Mouse (Mus musculus): ENCODE measurements around the gene Smim5. TPM values are rescaled to one million over a fixed set of nuclear protein-coding genes. Genes with fewer than 3 reads are reported as not detected.
A peak's percentile ranks its signal among the peaks of the same experiment; 100 is the strongest.
"Not testable (repeated sequence)": the region's sequence is repeated elsewhere in the genome, so short reads cannot be mapped to it uniquely, and the experiment has no call there.

Gene Smim5
- polyA plus RNA-seq (2014; fragmentation: Nextera tagmentation; extraction: Ambion mirVana): 16.5 and 20.2 TPM in 2 replicates

DNA sequence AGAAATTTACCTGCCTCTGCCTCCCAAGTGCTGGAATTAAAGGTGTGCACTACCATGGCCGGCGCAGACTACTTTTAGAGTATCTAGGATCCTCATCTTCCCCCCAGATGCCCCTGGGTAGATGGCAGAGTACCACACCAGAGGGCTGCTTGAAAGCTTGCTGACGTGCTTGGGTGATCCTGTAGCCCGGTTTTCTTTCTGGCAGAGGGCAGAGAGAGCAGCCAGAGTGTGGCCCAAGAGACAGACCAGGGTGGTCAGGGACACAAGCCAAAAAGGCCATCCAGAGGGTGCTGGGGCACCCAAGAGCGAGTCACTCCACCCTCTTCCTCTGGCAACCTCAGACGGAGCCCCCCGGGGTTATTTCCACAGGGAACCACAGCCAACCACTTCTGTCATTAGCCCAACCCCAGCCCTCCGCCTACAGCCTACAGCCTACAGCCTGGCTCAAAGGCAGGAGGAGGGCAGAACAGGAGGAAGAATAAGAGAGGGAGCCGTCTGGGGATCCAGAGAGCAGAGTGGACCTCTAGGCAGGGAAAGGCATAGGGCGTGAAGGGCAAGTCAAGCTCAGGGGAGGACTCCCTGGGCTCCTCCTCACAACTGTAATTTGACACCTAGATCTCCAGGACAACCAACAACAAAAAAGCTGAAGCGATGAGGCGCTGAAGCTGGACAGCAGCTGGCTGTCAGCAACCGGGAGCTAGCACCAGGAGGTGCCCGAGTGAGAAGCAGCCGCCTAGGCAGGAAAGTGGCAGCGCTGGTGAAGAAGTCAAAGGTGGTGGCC lies at the start of gene Smim5:
Gene Smim5, plus strand, starts transcription at position 481 of the 781 bp plus-strand sequence.
- H3K9ac ChIP-seq (ENCODE audit: low read depth, low read length): 0 out of 2 replicates have a peak within 1 kb of the TSS, but pooled peaks have one; percentile 14
- no peaks in the 10 kb centered on the region for H3K9me3 ChIP-seq (ENCODE audit: control insufficient read depth, low read length)
- peak; percentile 90 for DNase-seq (ENCODE audit: low spot score)
- WGBS: 21% methylated on average over 16 of the region's 16 CpGs
- no peaks in the 10 kb centered on the region for H3K27me3 ChIP-seq (replicated peaks; ENCODE audit: control insufficient read depth, insufficient read depth, low read length)
- peak; percentile 59 for ATAC-seq (ENCODE audit: low read depth)
- H3K4me1 ChIP-seq (ENCODE audit: control insufficient read depth, insufficient read depth, low read length): peaks cover 36% of the 10 kb centered on the region
- no peak within 1 kb of the TSS for H3K4me3 ChIP-seq (ENCODE audit: low read depth, low read length)
- peaks cover 21% of the 10 kb centered on the region for H3K36me3 ChIP-seq (ENCODE audit: control insufficient read depth, insufficient read depth, low read length)
- H3K27ac ChIP-seq (replicated peaks; ENCODE audit: low read depth, low read length): peak within 1 kb of the TSS; percentile 54
- peak within 1 kb of the TSS; percentile 0; the same call in 1 of the 2 replicates for H3K4me2 ChIP-seq (ENCODE audit: low read depth, low read length)

DNA sequence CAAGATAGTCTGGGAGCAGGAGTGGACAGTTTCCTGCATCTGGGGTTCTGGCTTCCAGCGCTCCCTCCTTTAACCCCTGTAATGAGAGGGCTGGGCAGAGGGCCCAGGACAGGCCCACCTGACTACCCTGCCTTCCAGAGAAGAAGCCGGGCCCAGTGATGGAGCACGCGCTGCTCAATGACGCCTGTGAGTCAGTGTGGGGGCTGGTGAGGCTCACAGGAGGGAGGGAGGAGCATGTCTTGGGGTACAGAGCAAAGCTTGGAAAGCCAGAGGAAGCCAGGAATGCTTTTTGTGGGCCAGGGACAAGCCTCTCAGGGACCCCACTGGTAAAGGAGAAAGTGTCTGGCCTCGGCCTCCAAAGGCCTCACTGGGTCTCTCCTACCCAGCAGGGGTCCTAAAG lies 45.1 kb upstream of the Smim5 start:
- H3K4me3 ChIP-seq (ENCODE audit: low read depth, low read length): no peak overlapping the region
- 82% methylated on average over 6 of the region's 6 CpGs for WGBS
- ATAC-seq (ENCODE audit: low read depth): no peak
- H3K4me1 ChIP-seq (ENCODE audit: control insufficient read depth, insufficient read depth, low read length): peaks cover 6% of the 10 kb centered on the region; the same call in 1 of the 2 replicates
- no peaks in the 10 kb centered on the region for H3K9me3 ChIP-seq (ENCODE audit: control insufficient read depth, low read length)
- no peak overlapping the region for H3K9ac ChIP-seq (ENCODE audit: low read depth, low read length)
- no peak for DNase-seq (ENCODE audit: low spot score)
- peaks cover 24% of the 10 kb centered on the region for H3K27me3 ChIP-seq (replicated peaks; ENCODE audit: control insufficient read depth, insufficient read depth, low read length)
- no peak overlapping the region for H3K4me2 ChIP-seq (ENCODE audit: low read depth, low read length)
- 0 out of 2 replicates have a peak, but pooled peaks cover 3% of the 10 kb centered on the region for H3K36me3 ChIP-seq (ENCODE audit: control insufficient read depth, insufficient read depth, low read length)
- no peak overlapping the region for H3K27ac ChIP-seq (replicated peaks; ENCODE audit: low read depth, low read length)

DNA sequence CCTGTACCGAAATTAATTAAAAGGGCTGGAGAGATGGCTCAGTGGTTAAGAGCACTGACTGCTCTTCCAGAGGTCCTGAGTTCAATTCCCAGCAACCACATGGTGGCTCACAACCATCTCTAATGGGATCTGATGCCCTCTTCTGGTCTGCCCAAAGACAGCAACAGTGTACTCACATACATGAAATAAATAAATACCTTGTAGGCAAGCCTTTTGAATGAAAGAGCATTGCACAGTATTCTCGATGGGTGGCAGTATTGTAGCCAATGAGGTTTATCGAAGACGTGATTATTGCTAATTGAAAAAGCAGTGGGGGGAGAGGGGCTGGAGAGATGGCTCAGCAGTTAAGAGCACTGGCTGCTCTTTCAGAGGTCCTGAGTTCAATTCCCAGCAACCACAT lies 42.6 kb upstream of the Smim5 start:
- not testable (repeated sequence) for H3K9ac ChIP-seq (ENCODE audit: low read depth, low read length); H3K4me2 ChIP-seq (ENCODE audit: low read depth, low read length); H3K4me3 ChIP-seq (ENCODE audit: low read depth, low read length); ATAC-seq (ENCODE audit: low read depth); H3K36me3 ChIP-seq (ENCODE audit: control insufficient read depth, insufficient read depth, low read length); H3K9me3 ChIP-seq (ENCODE audit: control insufficient read depth, low read length); H3K4me1 ChIP-seq (ENCODE audit: control insufficient read depth, insufficient read depth, low read length); H3K27ac ChIP-seq (replicated peaks; ENCODE audit: low read depth, low read length); DNase-seq (ENCODE audit: low spot score)
- 90% methylated on average over 4 of the region's 4 CpGs for WGBS
- H3K27me3 ChIP-seq (replicated peaks; ENCODE audit: control insufficient read depth, insufficient read depth, low read length): peaks cover 49% of the 10 kb centered on the region

DNA sequence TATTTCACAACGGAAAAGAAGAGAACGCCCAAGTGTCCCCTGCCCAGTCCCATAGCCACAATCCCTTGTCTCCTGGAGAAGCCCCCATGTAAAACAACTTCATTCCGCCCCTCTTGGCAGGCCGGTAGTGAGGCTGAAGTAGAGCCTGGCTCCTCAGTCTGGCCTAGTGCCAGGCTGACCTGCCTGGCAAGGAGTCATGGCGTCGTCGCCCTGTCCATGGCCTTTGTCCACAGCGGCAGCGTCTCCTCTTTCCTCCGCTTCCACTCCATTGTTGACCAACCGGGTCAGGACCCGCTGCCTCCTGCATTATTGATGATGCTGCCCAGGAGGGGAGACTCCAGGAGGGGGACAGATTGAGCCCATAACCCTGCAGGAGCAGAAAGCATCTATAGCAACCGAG lies 41.8 kb upstream of the Smim5 start:
- H3K4me2 ChIP-seq (ENCODE audit: low read depth, low read length): no peak overlapping the region

DNA sequence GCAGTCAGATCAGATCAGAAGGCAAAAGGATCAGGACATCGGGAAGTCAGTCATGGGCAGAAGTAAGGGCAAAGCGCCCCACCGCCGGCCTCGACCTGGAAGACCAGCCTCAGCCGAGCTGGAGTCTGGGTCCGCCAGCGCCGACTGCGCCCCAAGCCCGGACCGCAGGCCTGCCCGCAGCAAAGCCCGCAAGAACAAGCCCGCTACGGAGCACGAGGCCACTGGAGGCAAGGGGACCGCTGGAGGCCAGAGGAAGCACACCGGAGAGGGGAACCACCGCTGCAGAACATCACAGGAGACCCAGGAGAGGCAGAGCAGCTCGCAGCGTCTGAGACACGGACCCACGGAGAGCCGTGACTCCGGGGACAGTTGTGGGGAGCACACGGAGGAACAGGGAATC lies 41.4 kb upstream of the Smim5 start, which contains the start of gene Myo15b:
Gene Myo15b, plus strand, starts transcription at position 53 of the 400 bp plus-strand sequence.
- DNase-seq (ENCODE audit: low spot score): no peak
- H3K27ac ChIP-seq (replicated peaks; ENCODE audit: low read depth, low read length): no peak within 1 kb of the TSS
- no peak for ATAC-seq (ENCODE audit: low read depth)
- 8% methylated on average over 22 of the region's 27 CpGs for WGBS
- peak within 1 kb of the TSS; percentile 62 for H3K4me2 ChIP-seq (ENCODE audit: low read depth, low read length)
- no peaks in the 10 kb centered on the region for H3K36me3 ChIP-seq (ENCODE audit: control insufficient read depth, insufficient read depth, low read length)
- peaks cover 6% of the 10 kb centered on the region; the same call in 1 of the 2 replicates for H3K4me1 ChIP-seq (ENCODE audit: control insufficient read depth, insufficient read depth, low read length)
- H3K9ac ChIP-seq (ENCODE audit: low read depth, low read length): peak within 1 kb of the TSS; percentile 51
- no peaks in the 10 kb centered on the region for H3K9me3 ChIP-seq (ENCODE audit: control insufficient read depth, low read length)
- H3K4me3 ChIP-seq (ENCODE audit: low read depth, low read length): peak within 1 kb of the TSS; percentile 41
- peaks cover 49% of the 10 kb centered on the region for H3K27me3 ChIP-seq (replicated peaks; ENCODE audit: control insufficient read depth, insufficient read depth, low read length)

More for the DNA sequence above, 41.8 kb upstream of the Smim5 start:
- peaks cover 49% of the 10 kb centered on the region for H3K27me3 ChIP-seq (replicated peaks; ENCODE audit: control insufficient read depth, insufficient read depth, low read length)
- peaks cover 6% of the 10 kb centered on the region; the same call in 1 of the 2 replicates for H3K4me1 ChIP-seq (ENCODE audit: control insufficient read depth, insufficient read depth, low read length)
- no peak overlapping the region for H3K9ac ChIP-seq (ENCODE audit: low read depth, low read length)
- DNase-seq (ENCODE audit: low spot score) (no peak), ATAC-seq (ENCODE audit: low read depth) (no peak)
- no peaks in the 10 kb centered on the region for H3K9me3 ChIP-seq (ENCODE audit: control insufficient read depth, low read length)
- 58% methylated on average over 13 of the region's 13 CpGs for WGBS
- H3K4me3 ChIP-seq (ENCODE audit: low read depth, low read length): no peak overlapping the region
- no peak overlapping the region for H3K27ac ChIP-seq (replicated peaks; ENCODE audit: low read depth, low read length)
- no peaks in the 10 kb centered on the region for H3K36me3 ChIP-seq (ENCODE audit: control insufficient read depth, insufficient read depth, low read length)

DNA sequence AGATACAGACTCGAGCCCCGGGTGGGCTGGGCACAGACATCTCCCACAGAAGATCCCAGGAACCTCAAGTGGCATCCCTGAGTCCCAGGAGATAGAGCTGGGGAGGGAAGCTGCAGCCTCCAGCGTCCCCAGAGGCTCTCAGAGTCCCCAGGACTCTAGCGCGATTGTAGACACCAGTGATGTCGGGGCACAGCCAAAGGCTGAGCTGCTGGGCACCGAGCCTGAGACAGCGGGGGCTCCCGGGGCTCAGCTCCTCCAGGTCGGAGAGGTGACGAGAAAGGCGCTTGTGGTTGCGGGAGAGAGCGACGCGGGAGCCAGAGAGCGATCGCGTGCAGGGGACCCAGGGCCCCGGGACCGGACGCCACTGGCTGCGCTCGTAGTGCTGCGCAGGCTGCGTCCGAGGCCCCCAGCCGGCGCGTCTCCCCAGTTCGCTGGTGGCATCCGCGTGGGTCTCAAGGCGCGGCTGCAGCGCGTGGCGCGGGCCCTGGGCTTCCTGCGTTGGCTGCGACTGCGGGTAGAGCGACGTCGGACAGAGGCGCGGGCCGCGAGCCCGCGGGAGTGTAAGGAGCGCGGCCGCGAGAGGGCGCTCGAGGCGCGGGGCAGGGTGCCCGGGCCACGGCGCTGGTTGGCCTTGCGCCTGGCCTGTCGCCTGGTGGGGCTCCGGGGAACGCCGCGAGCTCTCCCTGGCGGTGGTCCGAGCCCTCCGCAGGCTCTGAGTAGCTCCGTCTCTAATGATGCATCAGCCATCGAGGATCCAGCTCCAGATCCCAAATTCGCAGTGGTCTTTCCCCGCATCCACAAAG lies 40.4 kb upstream of the Smim5 start:
- peaks cover 6% of the 10 kb centered on the region; the same call in 1 of the 2 replicates for H3K4me1 ChIP-seq (ENCODE audit: control insufficient read depth, insufficient read depth, low read length)
- H3K9me3 ChIP-seq (ENCODE audit: control insufficient read depth, low read length): no peaks in the 10 kb centered on the region
- H3K9ac ChIP-seq (ENCODE audit: low read depth, low read length): peak overlapping the region; percentile 51
- DNase-seq (ENCODE audit: low spot score): peak; percentile 87
- H3K27me3 ChIP-seq (replicated peaks; ENCODE audit: control insufficient read depth, insufficient read depth, low read length): peaks cover 49% of the 10 kb centered on the region
- 5% methylated on average over 16 of the region's 75 CpGs for WGBS
- peak; percentile 93 for ATAC-seq (ENCODE audit: low read depth)
- H3K4me3 ChIP-seq (ENCODE audit: low read depth, low read length): peak overlapping the region; percentile 41
- H3K36me3 ChIP-seq (ENCODE audit: control insufficient read depth, insufficient read depth, low read length): no peaks in the 10 kb centered on the region
- peak overlapping the region; percentile 62 for H3K4me2 ChIP-seq (ENCODE audit: low read depth, low read length)
- no peak overlapping the region for H3K27ac ChIP-seq (replicated peaks; ENCODE audit: low read depth, low read length)

DNA sequence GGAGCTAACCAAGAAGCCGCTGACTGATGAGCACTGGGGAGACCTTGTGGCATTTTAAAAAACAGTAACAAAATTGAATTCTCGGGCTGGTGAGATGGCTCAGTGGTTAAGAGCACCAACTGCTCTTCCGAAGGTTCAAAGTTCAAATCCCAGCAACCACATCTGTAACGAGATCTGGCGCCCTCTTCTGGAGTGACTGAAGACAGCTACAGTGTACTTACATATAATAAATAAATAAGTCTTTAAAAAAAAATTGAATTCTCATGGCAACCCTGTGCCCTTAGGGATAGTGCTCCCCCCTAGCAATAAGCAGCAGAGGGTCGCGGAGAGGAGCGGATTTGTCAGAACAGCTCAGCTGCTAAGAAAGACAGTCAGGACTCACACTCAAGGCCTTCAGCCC lies 35.9 kb upstream of the Smim5 start:
- Histone ChIP-seq H3K9ac (ENCODE audit: low read depth, low read length) (no peak overlapping the region), H3K9me3 (ENCODE audit: control insufficient read depth, low read length) (no peaks in the 10 kb centered on the region), H3K36me3 (ENCODE audit: control insufficient read depth, insufficient read depth, low read length) (no peaks in the 10 kb centered on the region), H3K27ac (replicated peaks; ENCODE audit: low read depth, low read length) (no peak overlapping the region), H3K27me3 (replicated peaks; ENCODE audit: control insufficient read depth, insufficient read depth, low read length) (peaks cover 32% of the 10 kb centered on the region), H3K4me2 (ENCODE audit: low read depth, low read length) (no peak overlapping the region), H3K4me3 (ENCODE audit: low read depth, low read length) (no peak overlapping the region), H3K4me1 (ENCODE audit: control insufficient read depth, insufficient read depth, low read length) (peaks cover 5% of the 10 kb centered on the region; the same call in 1 of the 2 replicates)
- DNase-seq (ENCODE audit: low spot score) (no peak), ATAC-seq (ENCODE audit: low read depth) (no peak)
- WGBS: 85% methylated on average over 8 of the region's 8 CpGs

DNA sequence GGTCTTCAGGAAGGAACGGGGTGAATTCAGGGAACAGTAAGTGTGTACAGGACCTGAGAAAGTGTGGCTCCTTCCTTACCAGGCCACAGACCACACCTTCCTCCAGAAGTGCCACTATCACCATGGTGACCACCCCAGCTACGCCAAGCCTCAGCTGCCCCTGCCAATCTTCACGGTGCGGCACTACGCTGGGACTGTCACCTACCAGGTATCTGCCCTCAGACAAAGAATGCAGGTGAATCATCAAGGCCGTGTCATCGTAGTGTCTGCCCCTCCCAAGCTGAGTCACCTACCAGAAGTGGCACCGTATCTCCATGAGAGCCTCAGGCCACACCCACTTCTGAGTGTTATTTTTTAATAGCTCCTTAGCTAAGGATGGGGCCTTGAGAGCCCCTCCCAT lies 30.4 kb upstream of the Smim5 start:
- Histone ChIP-seq H3K4me1 (ENCODE audit: control insufficient read depth, insufficient read depth, low read length) (no peaks in the 10 kb centered on the region), H3K27ac (replicated peaks; ENCODE audit: low read depth, low read length) (no peak overlapping the region), H3K4me2 (ENCODE audit: low read depth, low read length) (no peak overlapping the region), H3K9me3 (ENCODE audit: control insufficient read depth, low read length) (no peaks in the 10 kb centered on the region), H3K36me3 (ENCODE audit: control insufficient read depth, insufficient read depth, low read length) (no peaks in the 10 kb centered on the region), H3K4me3 (ENCODE audit: low read depth, low read length) (no peak overlapping the region), H3K27me3 (replicated peaks; ENCODE audit: control insufficient read depth, insufficient read depth, low read length) (no peaks in the 10 kb centered on the region), H3K9ac (ENCODE audit: low read depth, low read length) (no peak overlapping the region; the same call in 1 of the 2 replicates)
- 83% methylated on average over 8 of the region's 8 CpGs for WGBS
- DNase-seq (ENCODE audit: low spot score) (peak; percentile 17), ATAC-seq (ENCODE audit: low read depth) (no peak)
